Mouse (Mus musculus): ENCODE results near the gene Gm16440. TPM values are rescaled to one million over a fixed set of nuclear protein-coding genes. Genes with fewer than 3 reads are reported as not detected.
A peak's percentile ranks its signal among the peaks of the same experiment; 100 is the strongest.
"Not testable (repeated sequence)": the region's sequence is repeated elsewhere in the genome, so short reads cannot be mapped to it uniquely, and the experiment has no call there.

The Gm16440 gene
- not detected in 2 replicates for polyA plus RNA-seq (2015; fragmentation: Nextera tagmentation; extraction: Ambion mirVana)

- not testable (repeated sequence) for H3K4me3 ChIP-seq; H3K36me3 ChIP-seq; H3K27ac ChIP-seq; ATAC-seq (ENCODE audit: borderline replicate concordance, extremely low read depth, low FRiP score, low TSS enrichment); H3K4me2 ChIP-seq; H3K27me3 ChIP-seq; H3K9me3 ChIP-seq; H3K4me1 ChIP-seq; H3K9ac ChIP-seq
- WGBS = 77% methylated on average over 2 of the region's 4 CpGs
Measured at GRCm38 (mm10) chr14:6390219-6390618, at the start of gene Gm16440. Gene Gm16440 (minus strand): TSS chr14:6390319.

GRCm38 (mm10) chr14:6426766-6427165 lies 36.6 kb upstream of the Gm16440 start:
- not testable (repeated sequence) for H3K9me3 ChIP-seq; ATAC-seq (ENCODE audit: borderline replicate concordance, extremely low read depth, low FRiP score, low TSS enrichment); H3K4me1 ChIP-seq; H3K27me3 ChIP-seq; H3K36me3 ChIP-seq; H3K4me3 ChIP-seq; H3K27ac ChIP-seq; H3K9ac ChIP-seq
- 6% methylated on average over 12 of the region's 42 CpGs for WGBS
- peak overlapping the region; percentile 34; the same call in 1 of the 2 replicates for H3K4me2 ChIP-seq

GRCm38 (mm10) chr14:6426353-6426752 lies 36.2 kb upstream of the Gm16440 start:
- H3K4me1 ChIP-seq; ATAC-seq (ENCODE audit: borderline replicate concordance, extremely low read depth, low FRiP score, low TSS enrichment); H3K9me3 ChIP-seq; H3K36me3 ChIP-seq; H3K9ac ChIP-seq; H3K27ac ChIP-seq; H3K4me3 ChIP-seq; H3K27me3 ChIP-seq: not testable (repeated sequence)
- peak overlapping the region; percentile 34; the same call in 1 of the 2 replicates for H3K4me2 ChIP-seq
- 22% methylated on average over 22 of the region's 22 CpGs for WGBS

- not testable (repeated sequence) for H3K4me2 ChIP-seq; H3K27ac ChIP-seq; H3K27me3 ChIP-seq; H3K4me3 ChIP-seq; H3K9me3 ChIP-seq; ATAC-seq (ENCODE audit: borderline replicate concordance, extremely low read depth, low FRiP score, low TSS enrichment); H3K36me3 ChIP-seq; H3K9ac ChIP-seq; H3K4me1 ChIP-seq
- no CpG with 5 or more reads among the region's 2 CpGs for WGBS
Measured at GRCm38 (mm10) chr14:6412382-6412781, 22.3 kb upstream of the Gm16440 start, which contains the start of gene Gm3591. Gene Gm3591 (minus strand): TSS chr14:6412482.

- not testable (repeated sequence) for H3K27me3 ChIP-seq
Measured at GRCm38 (mm10) chr14:6343578-6343977, 46.5 kb downstream of the Gm16440 start, which contains the start of gene Gm3618. Gene Gm3618 (minus strand): TSS chr14:6343678.

More at GRCm38 (mm10) chr14:6343578-6343977, 46.5 kb downstream of the Gm16440 start, which contains the start of gene Gm3618:
- ATAC-seq (ENCODE audit: borderline replicate concordance, extremely low read depth, low FRiP score, low TSS enrichment); H3K9ac ChIP-seq; H3K4me3 ChIP-seq; H3K9me3 ChIP-seq; H3K4me1 ChIP-seq; H3K27ac ChIP-seq; H3K4me2 ChIP-seq; H3K36me3 ChIP-seq: not testable (repeated sequence)
- no CpG with 5 or more reads among the region's 10 CpGs for WGBS

Other genes with a start within 250 kb of the Gm16440 start
- not detected in 2 replicates for gene Gm21560, start 171.0 kb downstream of the Gm16440 start, polyA plus RNA-seq (2015; fragmentation: Nextera tagmentation; extraction: Ambion mirVana)
- gene Gm3411, start 103.1 kb downstream of the Gm16440 start, polyA plus RNA-seq (2015; fragmentation: Nextera tagmentation; extraction: Ambion mirVana) = 0.67 and 1.1 TPM in 2 replicates
- gene Gm21103, start 85.5 kb downstream of the Gm16440 start, polyA plus RNA-seq (2015; fragmentation: Nextera tagmentation; extraction: Ambion mirVana) = not detected in 2 replicates
- gene Gm3618, start 46.6 kb downstream of the Gm16440 start, polyA plus RNA-seq (2015; fragmentation: Nextera tagmentation; extraction: Ambion mirVana) = not detected in 2 replicates
- gene Gm3591, start 22.2 kb upstream of the Gm16440 start, polyA plus RNA-seq (2015; fragmentation: Nextera tagmentation; extraction: Ambion mirVana) = 0.27 and 0.74 TPM in 2 replicates
- gene Gm3594, start 54.3 kb upstream of the Gm16440 start, polyA plus RNA-seq (2015; fragmentation: Nextera tagmentation; extraction: Ambion mirVana) = not detected in 2 replicates
- not detected in 2 replicates for gene Gm8356, start 147.0 kb upstream of the Gm16440 start, polyA plus RNA-seq (2015; fragmentation: Nextera tagmentation; extraction: Ambion mirVana)
- gene Gm3629, start 200.3 kb upstream of the Gm16440 start, polyA plus RNA-seq (2015; fragmentation: Nextera tagmentation; extraction: Ambion mirVana) = not detected in 2 replicates
- not detected in 2 replicates for gene Gm3460, start 232.1 kb upstream of the Gm16440 start, polyA plus RNA-seq (2015; fragmentation: Nextera tagmentation; extraction: Ambion mirVana)